Mouse (Mus musculus) embryonic facial prominence, embryonic 14.5 days (tissue): ENCODE data around the gene Ttll5. TPM values are rescaled to one million over a fixed set of nuclear protein-coding genes. Genes with fewer than 3 reads are reported as not detected.

Source experiments
- ATAC-seq: fragments of 200-750 bp; cut with Nextera tagmentation; 2 replicates; pipeline ENCODE4 v1.8.0; 2017; ENCODE audit warnings: low read depth, moderate number of reproducible peaks, moderate TSS enrichment
- DNase-seq: peaks from one replicate; pipeline ENCODE4 v3.0.0-alpha.2; 2015; ENCODE audit warnings: low spot score
- H3K27ac ChIP-seq: fragments of 300-500 bp; sonication (generic); replicated peaks from 2 replicates; pipeline ENCODE4 v1.5.1; 2014; ENCODE audit warnings: low read depth, mild to moderate bottlenecking, low read length, moderate library complexity
- H3K27me3 ChIP-seq: fragments of 300-500 bp; sonication (generic); replicated peaks from 2 replicates; pipeline ENCODE4 v1.6.1; 2014; ENCODE audit warnings: low read length; ENCODE audit not compliant: control insufficient read depth, insufficient read depth
- H3K36me3 ChIP-seq: fragments of 300-500 bp; sonication (generic); 2 replicates; pipeline ENCODE4 v1.6.1; 2014; ENCODE audit warnings: low read length, mixed read lengths; ENCODE audit not compliant: control insufficient read depth, insufficient read depth
- H3K4me1 ChIP-seq: fragments of 300-500 bp; sonication (generic); 2 replicates; pipeline ENCODE4 v1.6.1; 2014; ENCODE audit warnings: antibody characterized with exemption, low read length; ENCODE audit not compliant: control insufficient read depth, insufficient read depth
- H3K4me2 ChIP-seq: fragments of 300-500 bp; sonication (generic); 2 replicates; pipeline ENCODE4 v1.6.1; 2014; ENCODE audit warnings: low read depth, mild to moderate bottlenecking, low read length, moderate library complexity, mixed read lengths
- H3K4me3 ChIP-seq: fragments of 300-500 bp; sonication (generic); 2 replicates; pipeline ENCODE4 v1.5.1; 2014; ENCODE audit warnings: low read depth, mild to moderate bottlenecking, low read length
- H3K9ac ChIP-seq: fragments of 300-500 bp; sonication (generic); 2 replicates; pipeline ENCODE4 v1.6.1; 2014; ENCODE audit warnings: low read depth, mild to moderate bottlenecking, low read length, moderate library complexity, mixed read lengths
- H3K9me3 ChIP-seq: fragments of 300-500 bp; sonication (generic); 2 replicates; pipeline ENCODE4 v1.6.1; 2016; ENCODE audit warnings: low read length; ENCODE audit not compliant: control insufficient read depth
- WGBS: fragments of 180-500 bp; shearing (Covaris S2); extraction: QIAGEN DNeasy Blood & Tissue Kit; methylation state at CpG from one replicate; pipeline ENCODE4 v1.1.7; 2014; 5-methylcytosine and 5-hydroxymethylcytosine counted together
- polyA plus RNA-seq: library from polyadenylated mRNA; unstranded; fragments of >200 nt; fragmentation: Nextera tagmentation; extraction: Ambion mirVana; gene quantifications from 2 replicates; pipeline ENCODE4 v1.2.1, GENCODE M21; 2014

Gene Ttll5
- polyA plus RNA-seq, 1 experiment from 2014 or later, result 12.4 TPM

GRCm38 (mm10) chr12:85968409-85968808 is 143.9 kb downstream of the Ttll5 start:
- no peak overlapping the region for H3K4me3 ChIP-seq
- H3K4me2 ChIP-seq, result no peak overlapping the region
- DNase-seq (no peak), ATAC-seq (no peak)
- no peak overlapping the region for H3K9ac ChIP-seq
- H3K9me3 ChIP-seq, result no peaks in the 10 kb centered on the region
- no peaks in the 10 kb centered on the region for H3K27me3 ChIP-seq
- peaks cover 25% of the 10 kb centered on the region for H3K4me1 ChIP-seq
- 78% methylated on average over 4 of the region's 4 CpGs for WGBS
- no peak overlapping the region for H3K27ac ChIP-seq
- H3K36me3 ChIP-seq, result no peaks in the 10 kb centered on the region

DNA sequence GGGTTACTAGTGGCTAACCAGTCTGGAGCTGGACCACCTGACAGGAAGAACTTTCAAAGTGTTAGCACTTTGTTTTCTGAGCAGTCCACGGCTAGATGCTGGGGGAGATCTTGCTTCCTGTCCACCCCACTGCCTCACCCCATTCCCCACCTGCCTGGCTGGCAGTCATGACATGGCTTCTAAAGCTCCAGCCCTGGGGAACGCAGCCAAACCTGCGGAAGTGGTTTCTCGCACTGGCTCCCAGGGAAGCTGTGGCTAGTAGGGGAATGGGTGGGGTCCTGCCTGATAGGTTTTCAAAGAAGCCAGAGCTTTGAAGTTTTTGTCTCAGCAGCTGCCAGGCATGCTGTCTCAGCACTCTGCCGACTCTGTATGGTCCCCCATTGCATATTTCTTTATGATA is 145.1 kb downstream of the Ttll5 start:
- Histone ChIP-seq H3K9ac (no peak overlapping the region), H3K36me3 (no peaks in the 10 kb centered on the region), H3K27me3 (no peaks in the 10 kb centered on the region), H3K27ac (no peak overlapping the region), H3K4me2 (no peak overlapping the region), H3K9me3 (no peaks in the 10 kb centered on the region), H3K4me3 (no peak overlapping the region), H3K4me1 (peaks cover 28% of the 10 kb centered on the region)
- ATAC-seq (peak; percentile 28; the same call in 1 of the 2 replicates), DNase-seq (peak; percentile 82)
- WGBS, result 31% methylated on average over 5 of the region's 5 CpGs

DNA sequence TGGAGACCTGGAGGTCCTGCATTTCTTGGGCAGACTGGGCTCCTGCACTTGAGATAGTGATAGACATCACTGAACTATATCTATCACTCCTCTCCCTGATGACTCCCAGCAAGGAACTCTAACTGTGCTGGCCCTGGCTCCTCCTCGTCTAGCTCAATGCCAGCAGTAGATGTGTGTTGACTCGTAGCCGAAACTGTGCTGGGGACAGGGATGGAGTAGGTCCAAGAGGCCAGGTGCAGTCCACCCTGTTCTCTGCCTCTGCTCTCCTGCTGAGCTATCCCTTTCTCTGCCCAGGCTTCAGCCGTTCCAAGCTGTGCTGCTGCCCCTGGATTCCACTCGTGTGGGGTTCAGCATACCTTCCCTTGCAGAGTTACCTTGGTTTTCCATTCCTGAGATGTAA is 145.7 kb downstream of the Ttll5 start:
- Histone ChIP-seq H3K4me3 (no peak overlapping the region), H3K9ac (no peak overlapping the region), H3K4me2 (no peak overlapping the region), H3K36me3 (no peaks in the 10 kb centered on the region), H3K27me3 (no peaks in the 10 kb centered on the region), H3K9me3 (no peaks in the 10 kb centered on the region), H3K27ac (no peak overlapping the region; the same call in 1 of the 2 replicates), H3K4me1 (peaks cover 28% of the 10 kb centered on the region)
- WGBS, result 56% methylated on average over 5 of the region's 5 CpGs
- ATAC-seq, result no peak
- DNase-seq, result no peak

DNA sequence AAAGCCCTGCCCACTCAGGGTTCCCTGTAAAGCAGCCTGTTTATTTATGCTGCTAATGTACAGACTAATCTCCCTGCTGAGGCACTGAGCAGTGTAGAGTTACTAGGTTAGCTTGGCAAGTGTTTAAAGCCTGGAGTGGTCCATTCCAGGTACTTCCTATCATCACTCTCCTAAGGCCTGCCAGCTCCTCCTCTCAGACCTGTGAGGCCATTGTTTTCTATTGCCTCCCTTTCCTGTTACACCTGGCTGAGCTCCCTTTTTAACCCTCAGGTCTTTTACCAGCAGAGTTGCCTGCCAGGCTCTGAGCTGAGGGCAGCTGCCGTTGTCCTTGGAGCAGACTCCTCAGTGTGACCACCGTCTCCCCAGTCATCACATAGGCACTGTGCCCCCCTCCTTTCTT is 146.3 kb downstream of the Ttll5 start:
- no peak overlapping the region for H3K4me2 ChIP-seq
- peak; percentile 26 for DNase-seq
- peak; percentile 59; the same call in 1 of the 2 replicates for ATAC-seq
- no peak overlapping the region for H3K4me3 ChIP-seq
- peaks cover 28% of the 10 kb centered on the region for H3K4me1 ChIP-seq
- no peaks in the 10 kb centered on the region for H3K36me3 ChIP-seq
- WGBS, result 64% methylated on average over 2 of the region's 2 CpGs
- H3K27me3 ChIP-seq, result no peaks in the 10 kb centered on the region
- no peaks in the 10 kb centered on the region for H3K9me3 ChIP-seq
- H3K9ac ChIP-seq, result no peak overlapping the region
- 0 out of 2 replicates have a peak overlapping the region, but pooled peaks have one; percentile 24 for H3K27ac ChIP-seq

DNA sequence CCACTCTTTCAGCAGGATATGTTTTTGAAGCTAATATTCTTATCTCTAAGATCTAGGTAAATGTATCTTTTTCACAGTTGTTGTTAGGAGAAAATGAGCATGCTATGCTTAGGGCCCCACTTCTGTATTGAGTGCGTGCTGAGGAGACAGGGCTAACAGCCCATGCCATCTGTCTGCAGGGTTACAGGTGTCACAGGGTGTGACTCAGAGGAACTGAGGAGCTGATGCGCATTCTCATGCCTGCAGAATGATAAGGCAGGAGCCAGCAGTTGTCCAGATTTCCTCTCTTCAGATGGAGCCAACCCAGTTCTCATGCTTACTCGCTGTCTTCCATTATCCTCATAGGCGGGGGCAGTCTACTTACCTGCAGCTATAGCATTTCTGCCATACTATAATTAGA is 147.2 kb downstream of the Ttll5 start:
- DNase-seq (no peak), ATAC-seq (no peak)
- H3K4me3 ChIP-seq, result no peak overlapping the region
- no peaks in the 10 kb centered on the region for H3K36me3 ChIP-seq
- WGBS, result 86% methylated on average over 4 of the region's 4 CpGs
- no peaks in the 10 kb centered on the region for H3K9me3 ChIP-seq
- peaks cover 28% of the 10 kb centered on the region for H3K4me1 ChIP-seq
- no peaks in the 10 kb centered on the region for H3K27me3 ChIP-seq
- H3K27ac ChIP-seq, result no peak overlapping the region
- H3K9ac ChIP-seq, result no peak overlapping the region
- no peak overlapping the region for H3K4me2 ChIP-seq

DNA sequence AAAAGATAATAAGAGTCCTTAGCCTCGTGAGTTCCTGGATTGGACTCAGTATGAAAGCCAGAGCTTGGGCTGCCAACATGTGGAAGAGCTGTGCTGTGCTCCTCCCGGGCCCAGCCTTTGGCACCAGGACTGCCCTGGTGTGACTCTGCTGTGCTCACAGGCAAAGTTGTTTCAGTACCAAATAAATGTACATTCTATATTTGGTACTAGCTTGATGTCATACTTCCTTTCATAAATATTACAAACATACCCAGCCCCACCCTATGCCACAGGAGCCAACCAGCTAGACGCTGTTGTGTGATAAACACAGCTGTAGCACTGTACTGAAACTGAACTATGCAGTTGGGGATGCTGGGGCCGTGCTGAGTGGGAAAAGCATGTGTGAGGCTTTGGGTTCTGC is 149.1 kb downstream of the Ttll5 start:
- no peak overlapping the region for H3K4me2 ChIP-seq
- no peak overlapping the region for H3K4me3 ChIP-seq
- H3K27ac ChIP-seq, result peak overlapping the region; percentile 61
- no peaks in the 10 kb centered on the region for H3K36me3 ChIP-seq
- 44% methylated on average over 4 of the region's 4 CpGs for WGBS
- H3K9me3 ChIP-seq, result no peaks in the 10 kb centered on the region
- no peaks in the 10 kb centered on the region for H3K27me3 ChIP-seq
- ATAC-seq (peak; percentile 45; the same call in 1 of the 2 replicates), DNase-seq (peak; percentile 53)
- no peak overlapping the region for H3K9ac ChIP-seq
- H3K4me1 ChIP-seq, result peaks cover 28% of the 10 kb centered on the region

DNA sequence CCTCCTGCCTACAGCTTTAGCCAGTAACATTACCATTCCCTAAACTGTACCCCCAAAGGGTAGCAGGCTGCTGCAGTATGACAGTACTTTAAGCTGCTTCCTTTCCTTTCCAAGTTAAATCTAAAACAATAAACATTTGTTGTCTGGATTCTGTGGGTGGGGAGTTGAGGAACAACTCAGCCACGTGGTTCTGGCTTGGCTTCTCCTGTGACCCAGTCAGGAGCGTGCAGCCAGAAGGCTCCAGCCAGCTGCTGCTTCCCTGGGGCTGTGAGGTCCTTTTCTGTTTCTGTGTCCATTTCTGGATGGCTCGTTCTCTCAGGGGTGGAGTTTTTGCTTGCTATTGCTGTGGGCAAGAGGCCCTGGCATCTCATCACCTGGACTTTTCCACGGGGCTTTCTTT is 149.6 kb downstream of the Ttll5 start:
- WGBS, result 30% methylated on average over 4 of the region's 4 CpGs

DNA sequence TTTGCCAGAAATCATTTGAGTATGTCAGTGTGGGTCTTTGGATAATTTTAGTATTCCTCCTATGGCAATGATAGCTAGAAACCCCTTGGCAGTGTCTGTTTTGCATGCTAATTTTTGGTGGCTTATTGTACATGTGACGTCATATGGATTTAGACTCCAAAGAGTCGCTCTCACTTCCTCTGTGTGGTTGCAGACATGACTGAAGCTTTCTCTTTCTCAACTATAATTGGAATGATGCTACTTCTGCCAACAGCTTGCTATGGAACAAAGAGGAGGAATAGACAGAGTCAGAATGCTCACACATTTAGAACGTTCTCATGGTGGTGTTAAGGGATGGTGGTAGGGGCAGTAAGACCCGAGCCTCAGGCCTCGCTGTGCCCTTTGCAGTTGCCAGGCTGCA is 155.5 kb downstream of the Ttll5 start:
- no peak overlapping the region for H3K4me2 ChIP-seq
- no peak overlapping the region for H3K9ac ChIP-seq
- 0 out of 2 replicates have a peak overlapping the region, but pooled peaks have one; percentile 44 for H3K27ac ChIP-seq
- no peak overlapping the region for H3K4me3 ChIP-seq
- no peaks in the 10 kb centered on the region for H3K4me1 ChIP-seq
- 76% methylated on average over 5 of the region's 5 CpGs for WGBS
- no peaks in the 10 kb centered on the region for H3K27me3 ChIP-seq
- peak; percentile 16 for DNase-seq
- no peaks in the 10 kb centered on the region for H3K9me3 ChIP-seq
- ATAC-seq, result no peak
- H3K36me3 ChIP-seq, result no peaks in the 10 kb centered on the region

More for the DNA sequence above, 149.6 kb downstream of the Ttll5 start:
- no peak overlapping the region for H3K4me2 ChIP-seq
- H3K4me3 ChIP-seq, result no peak overlapping the region
- no peaks in the 10 kb centered on the region for H3K9me3 ChIP-seq
- H3K4me1 ChIP-seq, result peaks cover 28% of the 10 kb centered on the region
- no peak for ATAC-seq
- H3K27me3 ChIP-seq, result no peaks in the 10 kb centered on the region
- peak; percentile 34 for DNase-seq
- peak overlapping the region; percentile 61 for H3K27ac ChIP-seq
- H3K36me3 ChIP-seq, result no peaks in the 10 kb centered on the region
- H3K9ac ChIP-seq, result no peak overlapping the region

GRCm38 (mm10) chr12:85985524-85985923 is 161.1 kb downstream of the Ttll5 start:
- no peaks in the 10 kb centered on the region for H3K27me3 ChIP-seq
- 75% methylated on average over 4 of the region's 4 CpGs for WGBS
- H3K4me2 ChIP-seq, result no peak overlapping the region
- peaks cover 18% of the 10 kb centered on the region for H3K4me1 ChIP-seq
- H3K4me3 ChIP-seq, result no peak overlapping the region
- ATAC-seq (no peak), DNase-seq (no peak)
- no peaks in the 10 kb centered on the region for H3K36me3 ChIP-seq
- no peaks in the 10 kb centered on the region for H3K9me3 ChIP-seq
- no peak overlapping the region for H3K27ac ChIP-seq
- H3K9ac ChIP-seq, result no peak overlapping the region
